8 mouse cellular contexts compared by ENCODE assay signal in the genomic region with DNA sequence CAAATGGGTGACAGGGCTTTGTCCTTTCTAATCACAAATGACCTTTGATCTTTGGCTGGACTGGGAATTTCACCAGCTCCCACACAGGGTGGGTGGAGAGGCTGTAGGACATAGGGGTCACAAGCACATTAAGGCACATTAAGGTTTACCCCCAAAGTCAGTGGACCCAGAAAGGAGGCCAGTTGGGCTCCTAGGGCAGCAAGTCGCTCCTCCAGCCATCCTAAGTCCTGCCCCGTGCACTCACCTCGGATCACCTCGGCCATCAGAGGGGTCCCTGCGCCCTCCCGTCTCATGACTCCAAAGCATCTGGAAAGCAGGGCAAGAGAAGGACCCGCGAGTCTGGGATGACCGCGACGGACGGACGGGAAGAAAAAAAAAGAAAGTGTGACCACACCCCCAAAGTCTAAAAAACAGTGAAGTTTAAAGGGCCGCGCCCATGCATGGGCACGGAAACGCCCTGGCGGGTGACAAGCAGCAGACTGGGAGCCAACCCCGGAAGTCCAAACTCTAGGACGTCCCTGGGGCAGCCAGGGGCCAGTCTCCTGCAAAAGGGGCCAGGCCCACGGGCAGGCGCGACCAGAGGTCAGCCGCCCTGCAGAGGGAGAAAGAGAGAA. TPM values are rescaled to one million over a fixed set of nuclear protein-coding genes. Genes with fewer than 3 reads are reported as not detected.
A peak's percentile ranks its signal among the peaks of the same experiment; 100 is the strongest.
DNase-seq lines count a peak whose midpoint lies in the region; ATAC-seq and TF ChIP-seq lines count a peak whose summit lies in the region.

No protein-coding gene starts in this region.

- H3K27ac ChIP-seq in ES-Bruce4 (ENCODE audit: insufficient read depth, low read length): no peak overlapping the region
- no peak overlapping the region for H3K27ac ChIP-seq in forebrain, embryonic 12.5 days
- peak overlapping the region; percentile 66 for H3K27ac ChIP-seq in hindbrain, embryonic 10.5 days
- H3K27ac ChIP-seq in limb, embryonic 14.5 days (replicated peaks; ENCODE audit: low read depth, low read length): peak overlapping the region; percentile 7; the same call in 1 of the 2 replicates
- H3K27ac ChIP-seq in midbrain, embryonic 14.5 days (replicated peaks; ENCODE audit: low read depth, low read length): no peak overlapping the region
- peak overlapping the region; percentile 70 for H3K27ac ChIP-seq in testis, adult 2 months (ENCODE audit: control insufficient read depth, insufficient read depth, low read depth, low read length)

- peak; percentile 77; the same call in 1 of the 2 replicates for ATAC-seq in forebrain, embryonic 12.5 days (ENCODE audit: low FRiP score)
- ATAC-seq in limb, embryonic 14.5 days (ENCODE audit: low FRiP score, low read depth): peak; percentile 84
- peak; percentile 66 for ATAC-seq in midbrain, embryonic 14.5 days (ENCODE audit: low FRiP score, low TSS enrichment)

- H3K4me2 ChIP-seq in forebrain, embryonic 12.5 days: peak overlapping the region; percentile 70
- H3K4me2 ChIP-seq in limb, embryonic 14.5 days (replicated peaks; ENCODE audit: low read depth, low read length, severe bottlenecking): peak overlapping the region; percentile 98
- H3K4me2 ChIP-seq in midbrain, embryonic 14.5 days (ENCODE audit: low read length): peak overlapping the region; percentile 87

- no peaks in the 10 kb centered on the region for H3K36me3 ChIP-seq in ES-Bruce4 (ENCODE audit: control insufficient read depth, insufficient read depth, low read length, poor library complexity, severe bottlenecking)
- H3K36me3 ChIP-seq in forebrain, embryonic 12.5 days (replicated peaks): no peaks in the 10 kb centered on the region
- 0 out of 2 replicates have a peak, but pooled peaks cover 2% of the 10 kb centered on the region for H3K36me3 ChIP-seq in hindbrain, embryonic 10.5 days
- no peaks in the 10 kb centered on the region for H3K36me3 ChIP-seq in limb, embryonic 14.5 days (ENCODE audit: control insufficient read depth, insufficient read depth, low read length)
- H3K36me3 ChIP-seq in midbrain, embryonic 14.5 days (ENCODE audit: control insufficient read depth, insufficient read depth, low read length): no peaks in the 10 kb centered on the region
- H3K36me3 ChIP-seq in testis, adult 2 months (ENCODE audit: control insufficient read depth, insufficient read depth, low read length): no peaks in the 10 kb centered on the region

- peaks cover 1% of the 10 kb centered on the region for H3K4me1 ChIP-seq in ES-Bruce4 (ENCODE audit: control insufficient read depth, insufficient read depth, low read length)
- peaks cover 11% of the 10 kb centered on the region for H3K4me1 ChIP-seq in forebrain, embryonic 12.5 days
- H3K4me1 ChIP-seq in hindbrain, embryonic 10.5 days (replicated peaks): peaks cover 15% of the 10 kb centered on the region
- H3K4me1 ChIP-seq in limb, embryonic 14.5 days (ENCODE audit: control insufficient read depth, insufficient read depth, low read length): peaks cover 4% of the 10 kb centered on the region; the same call in 1 of the 2 replicates
- H3K4me1 ChIP-seq in midbrain, embryonic 14.5 days (ENCODE audit: control insufficient read depth, insufficient read depth, low read length): no peaks in the 10 kb centered on the region
- peaks cover 6% of the 10 kb centered on the region for H3K4me1 ChIP-seq in testis, adult 2 months (ENCODE audit: control insufficient read depth, insufficient read depth, low read length)

- TF ChIP-seq CTCF in ES-Bruce4 (IDR thresholded peaks at IDR 0.05; ENCODE audit: low read depth, low read length): no peak
- no peak for TF ChIP-seq CTCF in testis, adult 2 months (IDR thresholded peaks at IDR 0.05; ENCODE audit: control insufficient read depth, insufficient read depth, insufficient replicate concordance, low read depth, low read length)

- peak overlapping the region; percentile 68 for H3K4me3 ChIP-seq in ES-Bruce4 (ENCODE audit: low read depth, low read length)
- H3K4me3 ChIP-seq in forebrain, embryonic 12.5 days (replicated peaks): peak overlapping the region; percentile 43
- H3K4me3 ChIP-seq in hindbrain, embryonic 10.5 days: peak overlapping the region; percentile 58
- H3K4me3 ChIP-seq in limb, embryonic 14.5 days (replicated peaks; ENCODE audit: low read length): peak overlapping the region; percentile 55
- peak overlapping the region; percentile 39 for H3K4me3 ChIP-seq in midbrain, embryonic 14.5 days (replicated peaks; ENCODE audit: low read depth, low read length)
- H3K4me3 ChIP-seq in testis, adult 2 months (ENCODE audit: control insufficient read depth, low read depth, low read length): peak overlapping the region; percentile 78

- no peaks in the 10 kb centered on the region for H3K9me3 ChIP-seq in ES-Bruce4 (replicated peaks; ENCODE audit: control insufficient read depth, insufficient read depth, low read length, poor library complexity, severe bottlenecking)
- H3K9me3 ChIP-seq in forebrain, embryonic 12.5 days: no peaks in the 10 kb centered on the region
- H3K9me3 ChIP-seq in hindbrain, embryonic 10.5 days: no peaks in the 10 kb centered on the region
- H3K9me3 ChIP-seq in limb, embryonic 14.5 days (ENCODE audit: control insufficient read depth, low read length): no peaks in the 10 kb centered on the region
- H3K9me3 ChIP-seq in midbrain, embryonic 14.5 days (ENCODE audit: control insufficient read depth, low read length): no peaks in the 10 kb centered on the region

- 2% methylated on average over 24 of the region's 24 CpGs for WGBS in forebrain, embryonic 12.5 days
- 1% methylated on average over 24 of the region's 24 CpGs for WGBS in hindbrain, embryonic 10.5 days
- WGBS in limb, embryonic 14.5 days: 2% methylated on average over 24 of the region's 24 CpGs
- 2% methylated on average over 24 of the region's 24 CpGs for WGBS in midbrain, embryonic 14.5 days

- no peak for TF ChIP-seq EP300 in ES-Bruce4 (IDR thresholded peaks at IDR 0.05; ENCODE audit: insufficient read depth, low read depth, low read length)

- no peaks in the 10 kb centered on the region for H3K27me3 ChIP-seq in ES-Bruce4 (ENCODE audit: control insufficient read depth, insufficient read depth, low read length, poor library complexity, severe bottlenecking)
- H3K27me3 ChIP-seq in forebrain, embryonic 12.5 days: no peaks in the 10 kb centered on the region
- no peaks in the 10 kb centered on the region for H3K27me3 ChIP-seq in hindbrain, embryonic 10.5 days (ENCODE audit: insufficient read depth, poor library complexity, severe bottlenecking)
- H3K27me3 ChIP-seq in limb, embryonic 14.5 days (ENCODE audit: control insufficient read depth, insufficient read depth, low read length): no peaks in the 10 kb centered on the region
- no peaks in the 10 kb centered on the region for H3K27me3 ChIP-seq in midbrain, embryonic 14.5 days (ENCODE audit: control insufficient read depth, insufficient read depth, low read length)
- H3K27me3 ChIP-seq in testis, adult 2 months (ENCODE audit: control insufficient read depth, insufficient read depth, low read length): no peaks in the 10 kb centered on the region

- peak overlapping the region; percentile 4; the same call in 1 of the 2 replicates for H3K9ac ChIP-seq in ES-Bruce4 (ENCODE audit: low read depth, poor library complexity, severe bottlenecking)
- peak overlapping the region; percentile 56 for H3K9ac ChIP-seq in forebrain, embryonic 12.5 days
- peak overlapping the region; percentile 64 for H3K9ac ChIP-seq in limb, embryonic 14.5 days (ENCODE audit: low read depth, low read length, severe bottlenecking)
- H3K9ac ChIP-seq in midbrain, embryonic 14.5 days (replicated peaks; ENCODE audit: low read length): peak overlapping the region; percentile 45; the same call in 1 of the 2 replicates

- no peak for TF ChIP-seq POLR2A in ES-Bruce4 (IDR thresholded peaks at IDR 0.05; ENCODE audit: insufficient read depth, low read length)
- TF ChIP-seq POLR2A in limb, embryonic 14.5 days (IDR thresholded peaks at IDR 0.05; ENCODE audit: borderline replicate concordance, extremely low read depth, insufficient read depth, insufficient read length): no peak
- TF ChIP-seq POLR2A in testis, adult 2 months (IDR thresholded peaks at IDR 0.05; ENCODE audit: control insufficient read depth, low read depth, low read length): peak; percentile 58

- peak; percentile 84 for DNase-seq in adrenal gland, postnatal 14 days
- DNase-seq in hindbrain, embryonic 10.5 days (ENCODE audit: low spot score): peak; percentile 59
- peak; percentile 30 for DNase-seq in limb, embryonic 14.5 days (ENCODE audit: low spot score)
- peak; percentile 31 for DNase-seq in midbrain, embryonic 14.5 days
- no peak for DNase-seq in cerebellum, postnatal 4 days (ENCODE audit: low spot score in 2 of 2)

RNA-seq across cellular contexts. Expression of gene Cdc14b, which starts 26.8 kb away (rescaled TPM):
- 27.3 and 30.4 TPM in 2 replicates for polyA plus RNA-seq in ES-Bruce4 (2011; ENCODE audit: insufficient read depth, insufficient read length, low read depth, missing spikeins)
- 10.0 and 10.6 TPM in 2 replicates for total RNA-seq in adrenal gland, postnatal 14 days (2021)
- polyA plus RNA-seq in forebrain, embryonic 12.5 days (2016; fragmentation: Nextera tagmentation; extraction: Ambion mirVana): 8.3 and 11.2 TPM in 2 replicates
- 11.2 and 16.3 TPM in 2 replicates for polyA plus RNA-seq in hindbrain, embryonic 10.5 days (2016; fragmentation: Nextera tagmentation; extraction: Ambion mirVana)
- 15.3 TPM in 2 replicates for polyA plus RNA-seq in limb, embryonic 14.5 days (2012; rRNA removed)
- 16.1 and 18.2 TPM in 2 replicates for polyA plus RNA-seq in limb, embryonic 14.5 days (2014; fragmentation: Nextera tagmentation; extraction: Ambion mirVana)
- 1.9 and 3.7 TPM in 2 replicates for polyA plus RNA-seq in midbrain, embryonic 14.5 days (2014; fragmentation: Nextera tagmentation; extraction: Ambion mirVana)
- polyA plus RNA-seq in testis, adult 2 months (2012; rRNA removed): 55.6 and 60.4 TPM in 2 replicates

Comparison
In these comparisons a context has a peak if more than half of its experiments do, and no peak if none do; other contexts are left out.
1. H3K27ac ChIP-seq: peak in hindbrain, embryonic 10.5 days (single experiment), limb, embryonic 14.5 days (single experiment) and testis, adult 2 months (single experiment); none in ES-Bruce4 (single experiment), forebrain, embryonic 12.5 days (single experiment) and midbrain, embryonic 14.5 days (single experiment).
2. H3K9ac ChIP-seq: peak in every context shown above with its lines; median percentile 64 in limb, embryonic 14.5 days; 56 in forebrain, embryonic 12.5 days; 45 in midbrain, embryonic 14.5 days; 4 in ES-Bruce4.
3. DNase-seq: peak in adrenal gland, postnatal 14 days (single experiment), hindbrain, embryonic 10.5 days (single experiment), limb, embryonic 14.5 days (single experiment) and midbrain, embryonic 14.5 days (single experiment); none in cerebellum, postnatal 4 days (0 of 2).
4. Peak in every context shown above with its lines, with median percentiles within 50 percentile points of each other: H3K4me3 ChIP-seq, ATAC-seq and H3K4me2 ChIP-seq.